Mouse (Mus musculus) midbrain, embryonic 13.5 days (tissue): Measurements from ENCODE around the gene Abca2. TPM values are rescaled to one million over a fixed set of nuclear protein-coding genes. Genes with fewer than 3 reads are reported as not detected.

Experiments
- ATAC-seq: fragments of 200-750 bp; cut with Nextera tagmentation; 2 replicates; pipeline ENCODE4 v1.8.0; 2017; ENCODE audit warnings: mild to moderate bottlenecking, moderate TSS enrichment, moderate library complexity
- H3K27ac ChIP-seq: fragments of 300-500 bp; sonication (generic); 2 replicates; pipeline ENCODE4 v1.5.1; 2015; ENCODE audit warnings: inconsistent platforms, mild to moderate bottlenecking, moderate library complexity
- H3K27me3 ChIP-seq: fragments of 300-500 bp; sonication (generic); 2 replicates; pipeline ENCODE4 v1.6.1; 2015; ENCODE audit warnings: mild to moderate bottlenecking, inconsistent platforms
- H3K36me3 ChIP-seq: fragments of 300-500 bp; sonication (generic); 2 replicates; pipeline ENCODE4 v1.6.1; 2015; ENCODE audit warnings: mild to moderate bottlenecking, inconsistent platforms
- H3K4me1 ChIP-seq: fragments of 300-500 bp; sonication (generic); replicated peaks from 2 replicates; pipeline ENCODE4 v1.6.1; 2015; ENCODE audit warnings: inconsistent platforms
- H3K4me2 ChIP-seq: fragments of 300-500 bp; sonication (generic); replicated peaks from 2 replicates; pipeline ENCODE4 v1.6.1; 2015; ENCODE audit warnings: moderate library complexity, mild to moderate bottlenecking, inconsistent platforms
- H3K4me3 ChIP-seq: fragments of 300-500 bp; sonication (generic); replicated peaks from 2 replicates; pipeline ENCODE4 v1.5.1; 2015; ENCODE audit warnings: mild to moderate bottlenecking, inconsistent platforms
- H3K9ac ChIP-seq: fragments of 300-500 bp; sonication (generic); replicated peaks from 2 replicates; pipeline ENCODE4 v1.6.1; 2015; ENCODE audit warnings: mild to moderate bottlenecking, inconsistent platforms
- H3K9me3 ChIP-seq: fragments of 300-500 bp; sonication (generic); 2 replicates; pipeline ENCODE4 v1.6.1; 2016; ENCODE audit warnings: mild to moderate bottlenecking, inconsistent platforms
- WGBS: fragments of 180-500 bp; shearing (Covaris S2); methylation state at CpG from one replicate; pipeline ENCODE4 v1.1.7; 2015; 5-methylcytosine and 5-hydroxymethylcytosine counted together
- polyA plus RNA-seq: library from polyadenylated mRNA; unstranded; fragments of >200 nt; fragmentation: Nextera tagmentation; extraction: Ambion mirVana; gene quantifications from 2 replicates; pipeline ENCODE4 v1.2.1, GENCODE M21; 2015

The Abca2 gene
- polyA plus RNA-seq, 1 experiment from 2014 or later: 11.1 TPM

GRCm38 (mm10) chr2:25456205-25456953 lies 27.9 kb downstream of the Abca2 start, which contains the start of gene Clic3:
Gene Clic3 (plus strand): TSS chr2:25456838.
- 70% methylated on average over 14 of the region's 14 CpGs for WGBS
- ATAC-seq: no peak
- peaks cover 23% of the 10 kb centered on the region for H3K36me3 ChIP-seq

DNA sequence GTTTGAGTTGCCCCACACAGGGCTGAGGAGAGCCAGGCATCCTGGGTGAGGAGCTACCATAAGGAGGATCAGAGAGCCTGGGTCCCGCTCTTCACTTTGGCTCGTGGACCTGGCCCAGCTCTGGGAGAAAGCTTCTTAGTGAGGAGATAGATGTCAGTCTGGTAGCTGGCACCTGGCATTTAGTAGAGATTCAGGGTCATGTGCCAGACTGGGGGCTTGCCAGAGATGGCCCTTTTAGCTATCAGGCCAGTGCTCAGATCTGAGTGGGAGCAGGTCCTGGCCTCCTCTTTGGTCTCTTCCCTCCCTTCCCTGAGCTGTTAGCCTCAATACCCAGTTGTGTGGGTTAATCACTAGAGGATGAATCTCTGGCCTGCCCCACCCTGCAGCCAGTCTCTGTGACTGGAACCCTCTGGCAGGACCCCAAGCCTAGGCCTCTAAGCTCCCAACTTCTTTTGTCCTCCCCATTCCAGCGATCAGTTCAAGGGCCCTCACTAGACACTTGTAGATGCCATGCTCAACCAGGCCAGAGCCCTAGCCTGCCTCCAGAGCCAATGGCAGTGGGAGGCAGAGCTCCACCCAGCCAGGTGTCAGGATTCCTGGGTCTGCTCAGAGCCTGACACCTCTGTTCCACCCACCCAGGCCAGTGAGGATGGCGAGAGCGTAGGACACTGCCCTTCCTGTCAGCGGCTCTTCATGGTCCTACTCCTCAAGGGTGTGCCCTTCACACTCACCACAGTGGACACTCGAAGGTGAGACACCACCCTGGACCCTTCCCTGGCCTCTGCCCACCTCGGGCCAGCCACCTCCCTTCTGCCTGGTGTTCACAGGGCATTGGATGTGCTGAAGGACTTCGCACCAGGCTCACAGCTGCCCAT lies 28.8 kb downstream of the Abca2 start:
- peaks cover 23% of the 10 kb centered on the region for H3K36me3 ChIP-seq
- WGBS: 83% methylated on average over 9 of the region's 9 CpGs
- H3K9ac ChIP-seq: no peak overlapping the region
- H3K9me3 ChIP-seq: no peaks in the 10 kb centered on the region
- ATAC-seq: no peak
- H3K27ac ChIP-seq: no peak overlapping the region
- no peak overlapping the region for H3K4me3 ChIP-seq
- no peak overlapping the region for H3K4me2 ChIP-seq
- no peaks in the 10 kb centered on the region for H3K27me3 ChIP-seq
- peaks cover 26% of the 10 kb centered on the region for H3K4me1 ChIP-seq

More at GRCm38 (mm10) chr2:25456205-25456953, 27.9 kb downstream of the Abca2 start, which contains the start of gene Clic3:
- Histone ChIP-seq H3K27ac (no peak within 1 kb of the TSS), H3K27me3 (no peaks in the 10 kb centered on the region), H3K4me1 (peaks cover 23% of the 10 kb centered on the region), H3K4me2 (no peak within 1 kb of the TSS), H3K4me3 (no peak within 1 kb of the TSS), H3K9me3 (no peaks in the 10 kb centered on the region), H3K9ac (no peak within 1 kb of the TSS)

DNA sequence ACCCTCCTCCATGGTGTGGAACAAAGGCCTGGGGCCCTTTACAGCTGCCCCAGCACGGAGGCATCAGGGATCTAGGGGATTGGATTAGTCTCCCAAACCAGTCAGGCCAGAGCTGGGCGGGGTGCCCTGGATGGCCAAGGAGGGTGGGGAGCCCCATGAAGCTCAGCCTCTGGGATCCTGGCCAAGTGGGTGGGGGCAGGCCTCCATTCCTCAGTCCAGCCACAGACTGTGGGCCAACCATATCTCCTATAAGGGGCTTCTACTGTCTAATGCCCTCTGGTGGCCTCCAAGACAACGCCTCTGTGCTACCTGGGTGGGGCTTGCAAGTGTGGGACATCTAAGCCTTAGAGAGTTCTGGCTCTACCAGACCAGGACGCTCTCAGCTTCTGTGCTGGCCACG lies 30.4 kb downstream of the Abca2 start:
- WGBS: 83% methylated on average over 5 of the region's 5 CpGs
- Histone ChIP-seq H3K27me3 (no peaks in the 10 kb centered on the region), H3K4me3 (no peak overlapping the region), H3K9ac (no peak overlapping the region), H3K36me3 (peaks cover 23% of the 10 kb centered on the region), H3K4me1 (peaks cover 26% of the 10 kb centered on the region), H3K27ac (no peak overlapping the region), H3K4me2 (0 out of 2 replicates have a peak overlapping the region, but pooled peaks have one; percentile 94), H3K9me3 (no peaks in the 10 kb centered on the region)
- ATAC-seq: no peak

DNA sequence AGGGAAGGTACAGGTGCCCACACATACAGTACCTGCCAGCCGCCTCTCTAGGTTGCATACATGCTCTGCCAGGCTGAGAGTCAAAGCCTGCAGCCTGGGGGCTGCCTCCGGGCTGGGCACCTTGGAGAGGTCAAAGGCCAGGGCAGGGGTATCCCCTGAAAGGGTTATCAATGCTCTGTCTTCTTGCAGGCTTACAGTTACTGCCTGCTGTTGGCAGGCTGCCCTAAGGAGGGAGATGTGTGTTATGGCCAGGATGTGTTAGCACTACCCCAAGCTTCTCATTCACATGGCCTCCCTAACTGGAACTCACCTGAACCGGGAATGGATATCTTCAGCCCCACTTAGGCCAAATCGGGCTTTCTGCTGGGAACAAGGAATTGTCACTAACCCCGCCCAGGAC lies 31.6 kb downstream of the Abca2 start:
- peaks cover 26% of the 10 kb centered on the region for H3K4me1 ChIP-seq
- H3K9ac ChIP-seq: peak overlapping the region; percentile 83
- H3K4me3 ChIP-seq: peak overlapping the region; percentile 72
- peak overlapping the region; percentile 96 for H3K27ac ChIP-seq
- no peaks in the 10 kb centered on the region for H3K9me3 ChIP-seq
- H3K4me2 ChIP-seq: peak overlapping the region; percentile 94
- H3K36me3 ChIP-seq: peaks cover 23% of the 10 kb centered on the region
- 33% methylated on average over 5 of the region's 5 CpGs for WGBS
- peak; percentile 29; the same call in 1 of the 2 replicates for ATAC-seq
- H3K27me3 ChIP-seq: no peaks in the 10 kb centered on the region

- WGBS: under 1% methylated on average over 48 of the region's 48 CpGs
- peak within 1 kb of the TSS; percentile 96 for H3K27ac ChIP-seq
These were observed 32.2 kb downstream of the Abca2 start, which contains the start of gene Paxx for GRCm38 (mm10) chr2:25460551-25461309. Gene Paxx (minus strand): TSS chr2:25461094.

GRCm38 (mm10) chr2:25461407-25461806 lies 32.9 kb downstream of the Abca2 start:
- peaks cover 23% of the 10 kb centered on the region for H3K36me3 ChIP-seq
- peak overlapping the region; percentile 96 for H3K27ac ChIP-seq
- peak overlapping the region; percentile 83 for H3K9ac ChIP-seq
- 27% methylated on average over 3 of the region's 3 CpGs for WGBS
- no peaks in the 10 kb centered on the region for H3K27me3 ChIP-seq
- H3K9me3 ChIP-seq: no peaks in the 10 kb centered on the region
- peak overlapping the region; percentile 94 for H3K4me2 ChIP-seq
- ATAC-seq: peak; percentile 1; the same call in 1 of the 2 replicates
- peaks cover 37% of the 10 kb centered on the region for H3K4me1 ChIP-seq
- H3K4me3 ChIP-seq: peak overlapping the region; percentile 72

More at GRCm38 (mm10) chr2:25460551-25461309, 32.2 kb downstream of the Abca2 start, which contains the start of gene Paxx:
- peak within 1 kb of the TSS; percentile 83 for H3K9ac ChIP-seq
- H3K9me3 ChIP-seq: no peaks in the 10 kb centered on the region
- H3K27me3 ChIP-seq: no peaks in the 10 kb centered on the region
- peaks cover 30% of the 10 kb centered on the region for H3K4me1 ChIP-seq
- peak within 1 kb of the TSS; percentile 94 for H3K4me2 ChIP-seq
- H3K4me3 ChIP-seq: peak within 1 kb of the TSS; percentile 72
- H3K36me3 ChIP-seq: peaks cover 23% of the 10 kb centered on the region
- ATAC-seq: peak; percentile 88

DNA sequence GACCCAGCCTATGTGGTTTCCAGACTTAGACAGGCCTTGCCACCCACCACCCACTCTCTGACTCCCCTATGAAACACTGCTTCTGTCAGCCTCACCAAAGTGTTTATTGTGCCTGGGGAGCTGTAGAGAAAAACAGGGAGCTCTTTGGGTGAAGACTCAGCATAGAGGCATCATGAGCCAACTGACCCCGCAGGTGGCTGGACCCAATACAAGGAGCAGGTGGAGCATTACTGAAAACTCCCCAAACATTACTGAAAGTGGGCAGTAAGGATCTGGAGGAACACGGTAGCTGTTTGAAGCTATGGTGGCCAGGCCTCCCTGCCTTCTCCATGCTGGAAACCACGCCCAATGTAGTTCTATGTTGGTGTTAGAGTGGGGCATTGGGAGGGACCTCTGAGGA lies 35.1 kb downstream of the Abca2 start:
- H3K27ac ChIP-seq: no peak overlapping the region

GRCm38 (mm10) chr2:25465256-25465655 lies 36.8 kb downstream of the Abca2 start:
- no peak overlapping the region for H3K4me3 ChIP-seq
- no peaks in the 10 kb centered on the region for H3K27me3 ChIP-seq
- H3K27ac ChIP-seq: no peak overlapping the region
- no peaks in the 10 kb centered on the region for H3K9me3 ChIP-seq
- peaks cover 43% of the 10 kb centered on the region for H3K4me1 ChIP-seq
- no peaks in the 10 kb centered on the region for H3K36me3 ChIP-seq
- no peak overlapping the region for H3K9ac ChIP-seq
- 87% methylated on average over 2 of the region's 2 CpGs for WGBS
- no peak for ATAC-seq
- H3K4me2 ChIP-seq: no peak overlapping the region

More for the DNA sequence above, 35.1 kb downstream of the Abca2 start:
- ATAC-seq: no peak
- peaks cover 10% of the 10 kb centered on the region for H3K36me3 ChIP-seq
- no peak overlapping the region for H3K4me3 ChIP-seq
- peaks cover 48% of the 10 kb centered on the region for H3K4me1 ChIP-seq
- 93% methylated on average over 3 of the region's 3 CpGs for WGBS
- no peak overlapping the region for H3K4me2 ChIP-seq
- no peaks in the 10 kb centered on the region for H3K9me3 ChIP-seq
- no peaks in the 10 kb centered on the region for H3K27me3 ChIP-seq
- H3K9ac ChIP-seq: no peak overlapping the region

DNA sequence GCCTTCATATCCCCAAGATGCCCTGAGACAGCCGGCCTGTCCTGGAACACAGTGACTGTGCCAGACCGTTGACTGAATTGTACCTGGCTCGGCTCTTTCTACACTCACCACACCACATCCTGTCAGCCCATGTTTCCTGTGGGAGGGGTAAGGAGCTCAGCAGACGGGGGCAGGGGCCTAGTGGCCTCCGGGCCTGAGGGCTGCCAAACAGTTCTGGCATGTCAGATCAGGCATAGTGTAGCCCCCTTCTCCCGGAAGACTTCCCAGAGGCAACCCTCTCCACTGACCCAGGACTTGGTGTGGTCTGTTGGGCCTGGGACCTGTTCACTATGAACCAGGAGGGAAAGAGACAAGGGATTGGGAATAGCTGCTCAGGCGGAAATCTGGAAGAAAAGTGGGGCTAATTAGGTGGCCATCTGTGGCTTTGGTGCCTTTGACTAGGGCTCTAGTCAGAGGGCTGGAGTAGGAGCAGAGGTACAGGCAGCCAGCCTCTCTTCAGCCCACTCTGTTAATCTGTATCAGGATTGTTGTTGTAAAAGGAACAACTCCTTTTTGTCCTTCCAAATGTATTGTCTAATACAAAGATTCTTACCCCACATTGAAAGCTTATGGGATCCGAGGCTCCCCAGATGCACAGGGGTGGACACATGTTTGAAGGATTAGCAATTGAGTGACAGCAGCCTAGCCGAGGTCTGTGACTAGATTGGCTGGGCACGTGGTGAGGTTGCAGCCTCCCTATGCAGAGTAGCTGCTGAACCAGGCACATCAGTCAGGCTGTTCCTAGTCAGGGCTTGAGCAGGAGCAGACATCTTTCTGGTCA lies 37.5 kb downstream of the Abca2 start:
- peaks cover 41% of the 10 kb centered on the region for H3K4me1 ChIP-seq
- WGBS: 39% methylated on average over 10 of the region's 10 CpGs
- H3K27ac ChIP-seq: peak overlapping the region; percentile 56
- H3K4me3 ChIP-seq: no peak overlapping the region
- H3K27me3 ChIP-seq: no peaks in the 10 kb centered on the region
- H3K9me3 ChIP-seq: no peaks in the 10 kb centered on the region
- peak overlapping the region; percentile 25; the same call in 1 of the 2 replicates for H3K9ac ChIP-seq
- H3K4me2 ChIP-seq: no peak overlapping the region
- no peak for ATAC-seq
- no peaks in the 10 kb centered on the region for H3K36me3 ChIP-seq

GRCm38 (mm10) chr2:25467606-25468303 lies 39.3 kb downstream of the Abca2 start:
- Histone ChIP-seq H3K27ac (no peak overlapping the region), H3K36me3 (no peaks in the 10 kb centered on the region), H3K27me3 (no peaks in the 10 kb centered on the region), H3K4me3 (no peak overlapping the region), H3K4me2 (no peak overlapping the region), H3K9me3 (no peaks in the 10 kb centered on the region), H3K4me1 (peaks cover 35% of the 10 kb centered on the region), H3K9ac (no peak overlapping the region)
- no peak for ATAC-seq
- WGBS: 75% methylated on average over 14 of the region's 14 CpGs
